Mouse (Mus musculus) gastrocnemius, adult 18-20 months (tissue): Measurements from ENCODE around the gene Fthl17d. TPM values are rescaled to one million over a fixed set of nuclear protein-coding genes. Genes with fewer than 3 reads are reported as not detected.
A peak's percentile ranks its signal among the peaks of the same experiment; 100 is the strongest.
"Not testable (repeated sequence)": the region's sequence is repeated elsewhere in the genome, so short reads cannot be mapped to it uniquely, and the experiment has no call there.

Source experiments
- DNase-seq: peaks from one replicate; pipeline ENCODE4 v3.0.0; 2021; ENCODE audit warnings: low spot score
- long read RNA-seq, 2 experiments: library from polyadenylated mRNA; stranded (forward); transcript quantifications; one replicate each; pipeline ENCODE4 v2.0.0; 2021
- total RNA-seq, 2 experiments: library from RNA; stranded (reverse); gene quantifications; 2 replicates each; pipeline ENCODE4 v1.2.3; 2021

Gene Fthl17d
- total RNA-seq, result not detected
- long read RNA-seq, experiment 1, result 0 reads
- long read RNA-seq, experiment 2, result 0 reads

DNA sequence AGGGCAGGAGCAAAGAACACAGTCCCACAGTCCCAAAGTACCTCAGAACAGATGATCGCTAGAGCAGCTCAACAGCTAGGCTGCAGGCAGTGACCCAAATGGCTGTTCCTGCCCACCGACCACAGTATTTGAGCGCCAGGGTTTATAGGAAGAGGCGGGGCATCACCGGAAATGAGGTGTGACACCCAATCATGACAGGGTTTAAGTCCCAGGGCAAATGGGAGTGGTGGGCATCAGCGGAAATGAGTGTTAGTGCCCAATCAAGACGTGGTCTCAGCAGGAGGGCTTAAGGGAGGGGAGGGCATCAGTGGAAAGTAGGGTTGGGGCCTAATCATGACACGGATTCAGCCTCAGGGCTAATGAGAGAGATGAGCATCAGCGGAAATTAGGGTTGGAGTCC lies at the start of gene Fthl17d:
Gene Fthl17d, minus strand, starts transcription at position 101 of the 400 bp plus-strand sequence.
- DNase-seq, result not testable (repeated sequence)

DNA sequence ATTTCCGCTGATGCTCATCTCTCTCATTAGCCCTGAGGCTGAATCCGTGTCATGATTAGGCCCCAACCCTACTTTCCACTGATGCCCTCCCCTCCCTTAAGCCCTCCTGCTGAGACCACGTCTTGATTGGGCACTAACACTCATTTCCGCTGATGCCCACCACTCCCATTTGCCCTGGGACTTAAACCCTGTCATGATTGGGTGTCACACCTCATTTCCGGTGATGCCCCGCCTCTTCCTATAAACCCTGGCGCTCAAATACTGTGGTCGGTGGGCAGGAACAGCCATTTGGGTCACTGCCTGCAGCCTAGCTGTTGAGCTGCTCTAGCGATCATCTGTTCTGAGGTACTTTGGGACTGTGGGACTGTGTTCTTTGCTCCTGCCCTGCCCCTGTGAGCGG lies 46.6 kb upstream of the Fthl17d start, which contains the start of gene Fthl17e:
Gene Fthl17e, plus strand, starts transcription at position 301 of the 400 bp plus-strand sequence.
- DNase-seq, result not testable (repeated sequence)

DNA sequence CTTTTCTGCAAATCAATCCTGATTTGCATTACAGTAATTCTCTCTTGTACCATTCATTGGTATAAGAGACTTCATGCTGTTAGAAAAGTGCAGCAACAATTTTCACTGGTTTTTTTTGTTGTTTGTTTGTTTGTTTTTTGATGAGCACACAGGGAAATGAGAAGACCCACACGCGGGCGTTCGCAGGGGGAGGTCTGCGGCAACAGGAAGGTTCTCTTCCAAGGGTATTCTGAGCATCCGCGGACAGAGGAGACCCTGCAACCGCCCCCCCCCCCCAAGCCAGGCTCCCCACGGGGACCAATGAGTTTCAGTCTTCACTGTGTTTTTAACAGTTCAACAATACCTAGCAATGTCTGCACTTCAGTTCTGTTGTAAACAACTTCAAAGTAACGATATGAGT lies 32.9 kb upstream of the Fthl17d start:
- DNase-seq, result no peak

DNA sequence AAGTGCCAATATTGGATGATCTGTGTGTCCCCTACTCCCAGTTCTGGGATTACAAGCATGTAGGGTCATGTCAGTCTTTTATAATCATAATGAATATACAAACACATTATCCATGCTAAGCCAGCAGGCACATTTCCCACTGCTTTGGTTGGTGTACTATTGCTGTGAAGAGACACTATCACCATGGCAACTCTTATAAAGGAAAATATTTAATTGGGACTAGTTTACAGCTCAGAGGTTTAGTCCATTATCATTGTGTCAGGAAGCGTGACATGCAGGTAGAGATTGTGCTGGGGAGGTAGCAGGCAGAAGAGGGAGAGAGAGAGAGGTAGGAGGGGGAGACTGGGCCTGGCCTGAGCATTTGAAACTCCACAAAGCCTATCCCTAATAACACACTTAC lies 29.5 kb upstream of the Fthl17d start:
- DNase-seq, result no peak

DNA sequence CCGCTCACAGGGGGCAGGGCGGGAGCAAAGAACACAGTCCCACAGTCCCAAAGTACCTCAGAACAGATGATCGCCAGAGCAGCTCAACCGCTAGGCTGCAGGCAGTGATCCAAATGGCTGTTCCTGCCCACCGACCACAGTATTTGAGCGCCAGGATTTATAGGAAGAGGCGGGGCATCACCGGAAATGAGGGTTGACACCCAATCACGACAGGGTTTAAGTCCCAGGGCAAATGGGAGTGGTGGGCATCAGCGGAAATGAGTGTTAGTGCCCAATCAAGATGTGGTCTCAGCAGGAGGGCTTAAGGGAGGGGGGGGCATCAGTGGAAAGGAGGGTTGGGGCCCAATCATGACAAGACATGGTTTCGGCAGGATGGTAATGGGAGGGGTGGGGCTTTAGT lies 10.1 kb downstream of the Fthl17d start, which contains the start of gene Fthl17c:
Gene Fthl17c, minus strand, starts transcription at position 101 of the 400 bp plus-strand sequence.
- not testable (repeated sequence) for DNase-seq

DNA sequence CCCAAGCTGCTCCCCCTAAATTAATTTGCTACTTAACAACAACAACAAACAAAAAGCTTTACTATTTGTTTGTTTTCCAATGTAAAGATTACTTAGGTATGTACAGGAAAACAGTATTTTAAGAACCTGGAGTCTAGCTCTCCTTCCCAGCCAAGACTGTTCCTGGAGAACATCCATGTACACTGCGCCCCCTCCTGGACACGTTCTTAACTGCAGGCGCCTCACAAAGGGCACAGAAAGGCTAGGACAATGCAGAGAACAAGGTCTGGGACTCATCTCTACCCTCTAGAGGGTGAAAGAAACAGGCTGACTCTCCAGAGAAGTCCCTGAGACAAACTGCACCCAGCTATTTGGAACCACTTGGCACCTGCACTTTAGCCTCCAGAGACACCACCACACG lies 21.9 kb downstream of the Fthl17d start:
- DNase-seq, result not testable (repeated sequence)

DNA sequence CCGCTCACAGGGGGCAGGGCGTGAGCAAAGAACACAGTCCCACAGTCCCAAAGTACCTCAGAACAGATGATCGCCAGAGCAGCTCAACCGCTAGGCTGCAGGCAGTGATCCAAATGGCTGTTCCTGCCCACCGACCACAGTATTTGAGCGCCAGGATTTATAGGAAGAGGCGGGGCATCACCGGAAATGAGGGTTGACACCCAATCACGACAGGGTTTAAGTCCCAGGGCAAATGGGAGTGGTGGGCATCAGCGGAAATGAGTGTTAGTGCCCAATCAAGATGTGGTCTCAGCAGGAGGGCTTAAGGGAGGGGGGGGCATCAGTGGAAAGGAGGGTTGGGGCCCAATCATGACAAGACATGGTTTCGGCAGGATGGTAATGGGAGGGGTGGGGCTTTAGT lies 23.7 kb downstream of the Fthl17d start, which contains the start of gene Fthl17b:
Gene Fthl17b, minus strand, starts transcription at position 101 of the 400 bp plus-strand sequence.
- not testable (repeated sequence) for DNase-seq

DNA sequence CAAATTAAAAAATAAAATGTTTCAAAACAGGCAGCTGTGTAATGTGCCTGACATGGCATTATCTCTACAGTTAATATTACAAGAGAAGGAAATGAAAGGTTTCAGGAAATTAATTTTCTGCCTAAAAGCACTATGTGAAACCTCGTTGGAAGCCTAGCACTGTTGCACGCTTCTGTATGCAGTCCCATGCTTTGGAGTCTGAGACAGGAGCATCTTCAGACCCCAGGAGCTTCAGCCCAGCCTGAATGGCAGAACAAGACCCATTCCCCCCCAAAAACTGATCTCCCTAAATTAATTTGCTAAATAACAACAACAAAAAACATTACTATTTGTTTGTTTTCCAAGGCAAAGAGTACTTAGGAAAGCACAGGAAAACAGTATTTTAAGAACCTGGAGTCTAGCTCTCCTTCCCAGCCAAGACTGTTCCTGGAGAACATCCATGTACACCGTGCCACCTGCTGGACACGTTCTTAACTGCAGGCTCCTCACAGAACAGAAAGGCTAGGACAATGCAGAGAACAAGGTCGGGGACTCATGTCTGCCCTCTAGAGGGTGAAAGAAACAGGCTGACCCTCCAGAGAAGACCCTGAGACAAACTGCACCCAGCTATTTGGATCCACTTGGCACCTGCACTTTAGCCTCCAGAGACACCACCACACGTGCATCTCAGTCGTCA lies 38.3 kb downstream of the Fthl17d start:
- DNase-seq, result peak; percentile 64

DNA sequence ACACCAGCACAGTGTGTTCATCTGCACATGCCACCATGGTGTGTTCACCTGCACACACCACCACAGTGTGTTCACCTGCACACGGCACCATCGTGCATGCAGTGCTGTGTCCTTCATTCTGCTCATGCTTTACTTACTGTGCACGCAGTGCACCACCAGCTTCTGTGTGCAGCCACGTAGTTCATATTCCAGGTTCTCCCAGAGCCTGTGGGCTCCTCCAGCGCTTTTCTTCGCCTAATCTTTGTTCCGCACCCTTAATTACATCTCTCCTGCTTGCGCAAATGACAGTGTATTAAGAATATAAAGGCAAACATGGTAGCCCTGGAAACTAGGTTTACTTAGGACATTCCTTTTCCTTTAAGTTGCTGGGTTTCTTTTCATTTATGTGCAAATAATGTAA lies 42.5 kb downstream of the Fthl17d start:
- no peak for DNase-seq

Other genes with a start within 250 kb of the Fthl17d start
- gene Ssx9, start 238.3 kb downstream of the Fthl17d start, total RNA-seq, result not detected
- not detected for gene Ssxb5, start 183.1 kb downstream of the Fthl17d start, total RNA-seq
- gene Gm6592, start 142.8 kb downstream of the Fthl17d start, total RNA-seq, result not detected
- gene Gm5751, start 112.5 kb downstream of the Fthl17d start, total RNA-seq, result not detected
- under 1 TPM; 0.23 to 0.28 TPM for gene B630019K06Rik, start 94.4 kb downstream of the Fthl17d start, total RNA-seq
- gene Fthl17b, start 23.8 kb downstream of the Fthl17d start, total RNA-seq, result not detected
- not detected for gene Fthl17c, start 10.2 kb downstream of the Fthl17d start, total RNA-seq
- gene Fthl17e, start 46.7 kb upstream of the Fthl17d start, total RNA-seq, result not detected
- not detected for gene Fthl17f, start 76.3 kb upstream of the Fthl17d start, total RNA-seq
- gene 4930402K13Rik, start 117.8 kb upstream of the Fthl17d start, total RNA-seq, result not detected
- gene Lancl3, start 213.1 kb upstream of the Fthl17d start, total RNA-seq, result under 1 TPM; 0.64 to 0.73 TPM